Mouse (Mus musculus): ENCODE data around the gene Tmsb15l. TPM values are rescaled to one million over a fixed set of nuclear protein-coding genes. Genes with fewer than 3 reads are reported as not detected.

Gene Tmsb15l
- total and polyA plus RNA-seq, 3 experiments: 4.4 to 18.5 TPM; not detected in 1

DNA sequence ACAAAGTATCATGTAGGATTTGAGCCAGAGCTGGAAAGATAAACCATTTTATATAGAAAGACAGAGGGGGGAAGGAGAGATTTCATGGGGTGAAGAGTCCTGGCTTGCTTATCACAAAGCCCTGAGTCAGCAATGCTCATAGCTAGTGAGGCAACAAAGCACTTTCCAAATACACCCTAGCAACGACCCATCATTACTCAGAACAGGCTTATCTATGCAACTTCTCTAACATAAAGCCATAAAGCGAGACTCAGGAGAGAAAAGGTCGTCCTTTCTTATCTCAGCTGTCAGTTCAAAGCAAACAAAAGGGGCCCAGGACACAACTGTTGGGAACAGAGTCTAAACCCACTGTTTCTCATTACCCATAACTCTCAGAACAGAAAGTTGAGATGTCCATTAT lies 38.7 kb downstream of the Tmsb15l start:
- Histone ChIP-seq H3K27me3 (replicated peaks) (no peaks in the 10 kb centered on the region), H3K79me2 (replicated peaks; ENCODE audit: control insufficient read depth, extremely low read depth, insufficient read depth, poor library complexity, severe bottlenecking) (no peaks in the 10 kb centered on the region), H3K4me3 (replicated peaks in 1 of 3; ENCODE audit: low read depth in 2 of 3, low read length in 2 of 3, poor library complexity in 1 of 3) (no peak overlapping the region), H3K9ac (ENCODE audit: insufficient read depth, low read depth) (no peak overlapping the region), H3K27ac (ENCODE audit: insufficient read depth, low read depth) (no peak overlapping the region), H3K36me3 (replicated peaks in 1 of 2; ENCODE audit: control insufficient read depth in 1 of 2, insufficient read depth in 1 of 2, low read length in 1 of 2) (no peaks in the 10 kb centered on the region), H3K9me3 (replicated peaks; ENCODE audit: low read length) (no peaks in the 10 kb centered on the region), H3K4me2 (ENCODE audit: insufficient read depth, low read depth, poor library complexity, severe bottlenecking) (no peak overlapping the region), H3K4me1 (ENCODE audit: control insufficient read depth in 1 of 2, insufficient read depth in 2 of 2) (no peaks in the 10 kb centered on the region)
- in situ Hi-C loops (cut with MboI; ENCODE audit: low pct_ligation_motif_present, low pct_unique_long_range_greater_than_20kb, low sequenced_read_pairs) (no loop called here), dilution Hi-C loops (cut with MboI; ENCODE audit: extremely low pct_ligation_motif_present, extremely low pct_unique_long_range_greater_than_20kb, low sequenced_read_pairs) (no loop called here)
- no peak for TF ChIP-seq ELF1 (IDR thresholded peaks at IDR 0.05; ENCODE audit: low read depth, low read length)
- TF ChIP-seq ETS1 (conservative IDR thresholded peaks at IDR 0.05; ENCODE audit: low read depth, low read length): no peak
- TF ChIP-seq RCOR1 (conservative IDR thresholded peaks at IDR 0.05; ENCODE audit: low read depth, low read length): no peak
- no peak for TF ChIP-seq USF1 (IDR thresholded peaks at IDR 0.05; ENCODE audit: low read depth, low read length)
- TF ChIP-seq NRF1 (IDR thresholded peaks at IDR 0.05; ENCODE audit: low read depth, low read length): no peak
- TF ChIP-seq EP300 (IDR thresholded peaks at IDR 0.05; ENCODE audit: low read length): no peak
- no peak for TF ChIP-seq MAFK (IDR thresholded peaks at IDR 0.05; ENCODE audit: insufficient replicate concordance, low read length)
- TF ChIP-seq MYC (IDR thresholded peaks at IDR 0.05; ENCODE audit: low read depth, low read length): no peak
- no peak for TF ChIP-seq CTCF (conservative IDR thresholded peaks at IDR 0.05 in 1 of 2, IDR thresholded peaks at IDR 0.05 in 1 of 2; ENCODE audit: low read depth in 2 of 2, low read length in 2 of 2)
- TF ChIP-seq ZNF384 (IDR thresholded peaks at IDR 0.05; ENCODE audit: low read depth, low read length): no peak
- TF ChIP-seq BHLHE40 (IDR thresholded peaks at IDR 0.05; ENCODE audit: low read depth, low read length): no peak
- TF ChIP-seq POLR2A (IDR thresholded peaks at IDR 0.05; ENCODE audit: low read depth, low read length): no peak
- no peak for TF ChIP-seq RAD21 (IDR thresholded peaks at IDR 0.05; ENCODE audit: low read depth, low read length)
- no peak for TF ChIP-seq PAX5 (IDR thresholded peaks at IDR 0.05; ENCODE audit: low read length)
- no peak for TF ChIP-seq TCF12 (IDR thresholded peaks at IDR 0.05; ENCODE audit: low read depth, low read length)
- no peak for TF ChIP-seq MAZ (IDR thresholded peaks at IDR 0.05; ENCODE audit: low read depth, low read length)
- TF ChIP-seq POLR2AphosphoS2 (IDR thresholded peaks at IDR 0.05; ENCODE audit: low read depth, low read length): no peak
- TF ChIP-seq CHD2 (IDR thresholded peaks at IDR 0.05; ENCODE audit: low read length): no peak
- no peak for TF ChIP-seq IRF4 (IDR thresholded peaks at IDR 0.05; ENCODE audit: low read depth, low read length)
- TF ChIP-seq GABPA (IDR thresholded peaks at IDR 0.05; ENCODE audit: insufficient replicate concordance, low read depth, low read length): no peak
- no peak for DNase-seq (ENCODE audit: extremely low read depth)

DNA sequence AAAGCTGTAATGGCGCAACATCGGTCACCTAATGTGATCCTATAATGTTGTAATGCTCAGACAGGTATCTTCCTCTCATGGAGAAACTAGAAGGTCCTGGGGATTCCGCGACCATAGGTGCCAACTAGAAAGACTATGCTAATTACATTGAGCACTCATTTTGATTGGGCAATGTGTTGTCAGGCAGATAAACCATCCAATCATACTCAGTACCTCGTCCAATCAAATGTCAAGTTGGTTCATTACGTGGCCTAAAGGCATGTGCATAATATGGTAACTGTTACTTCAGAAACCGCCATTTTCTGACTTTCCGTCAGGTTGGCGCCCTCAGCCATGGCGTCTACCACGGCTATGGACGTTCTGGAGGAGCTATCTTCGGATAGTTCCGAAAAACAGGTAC lies 49.6 kb downstream of the Tmsb15l start, which contains the start of gene H2bfm:
Gene H2bfm, plus strand, starts transcription at position 295 of the 400 bp plus-strand sequence.
- dilution Hi-C loops (cut with MboI; ENCODE audit: extremely low pct_ligation_motif_present, extremely low pct_unique_long_range_greater_than_20kb, low sequenced_read_pairs) (no loop called here), in situ Hi-C loops (cut with MboI; ENCODE audit: low pct_ligation_motif_present, low pct_unique_long_range_greater_than_20kb, low sequenced_read_pairs) (no loop called here)
- H3K4me2 ChIP-seq (ENCODE audit: insufficient read depth, low read depth, poor library complexity, severe bottlenecking): no peak within 1 kb of the TSS
- no peaks in the 10 kb centered on the region for H3K9me3 ChIP-seq (replicated peaks; ENCODE audit: low read length)
- DNase-seq (ENCODE audit: extremely low read depth): no peak
- H3K79me2 ChIP-seq (replicated peaks; ENCODE audit: control insufficient read depth, extremely low read depth, insufficient read depth, poor library complexity, severe bottlenecking): no peaks in the 10 kb centered on the region
- no peaks in the 10 kb centered on the region for H3K27me3 ChIP-seq (replicated peaks)
- no peaks in the 10 kb centered on the region for H3K36me3 ChIP-seq (replicated peaks in 1 of 2; ENCODE audit: control insufficient read depth in 1 of 2, insufficient read depth in 1 of 2, low read length in 1 of 2)
- H3K4me1 ChIP-seq (ENCODE audit: control insufficient read depth in 1 of 2, insufficient read depth in 2 of 2): no peaks in the 10 kb centered on the region
- TF ChIP-seq EP300 (IDR thresholded peaks at IDR 0.05; ENCODE audit: low read length): no peak
- no peak for TF ChIP-seq KAT2A (IDR thresholded peaks at IDR 0.05; ENCODE audit: insufficient replicate concordance, low read length)
- TF ChIP-seq CHD1 (IDR thresholded peaks at IDR 0.05; ENCODE audit: low read depth, low read length): no peak
- no peak for TF ChIP-seq BHLHE40 (IDR thresholded peaks at IDR 0.05; ENCODE audit: low read depth, low read length)
- TF ChIP-seq MXI1 (IDR thresholded peaks at IDR 0.05; ENCODE audit: low read depth, low read length): no peak
- no peak for TF ChIP-seq HCFC1 (IDR thresholded peaks at IDR 0.05; ENCODE audit: low read depth, low read length)
- no peak for TF ChIP-seq MAZ (IDR thresholded peaks at IDR 0.05; ENCODE audit: low read depth, low read length)
- no peak for TF ChIP-seq NRF1 (IDR thresholded peaks at IDR 0.05; ENCODE audit: low read depth, low read length)
- TF ChIP-seq POLR2A (IDR thresholded peaks at IDR 0.05; ENCODE audit: low read depth, low read length): no peak
- TF ChIP-seq SIN3A (IDR thresholded peaks at IDR 0.05; ENCODE audit: low read length): no peak
- TF ChIP-seq POLR2AphosphoS2 (IDR thresholded peaks at IDR 0.05; ENCODE audit: low read depth, low read length): no peak
- TF ChIP-seq CHD2 (IDR thresholded peaks at IDR 0.05; ENCODE audit: low read length): no peak
- no peak for TF ChIP-seq ZKSCAN1 (IDR thresholded peaks at IDR 0.05; ENCODE audit: borderline replicate concordance, low read depth, low read length)
- no peak for TF ChIP-seq MEF2A (IDR thresholded peaks at IDR 0.05; ENCODE audit: borderline replicate concordance, low read depth, low read length)
- TF ChIP-seq USF1 (IDR thresholded peaks at IDR 0.05; ENCODE audit: low read depth, low read length): no peak
- no peak for TF ChIP-seq ETS1 (conservative IDR thresholded peaks at IDR 0.05; ENCODE audit: low read depth, low read length)
- no peak for TF ChIP-seq IRF4 (IDR thresholded peaks at IDR 0.05; ENCODE audit: low read depth, low read length)
- TF ChIP-seq SMC3 (IDR thresholded peaks at IDR 0.05; ENCODE audit: low read depth, low read length): no peak
- no peak within 1 kb of the TSS for H3K27ac ChIP-seq (ENCODE audit: insufficient read depth, low read depth)
- no peak within 1 kb of the TSS for H3K4me3 ChIP-seq (replicated peaks in 1 of 3; ENCODE audit: low read depth in 2 of 3, low read length in 2 of 3, poor library complexity in 1 of 3)
- no peak within 1 kb of the TSS for H3K9ac ChIP-seq (ENCODE audit: insufficient read depth, low read depth)
